Mouse (Mus musculus) heart, postnatal 0 days (tissue): Measurements from ENCODE around the gene Zcchc12.

Experiments used
- CTCF ChIP-seq: IDR thresholded peaks from 2 replicates; pipeline ENCODE4 v1.5.1; 2016; ENCODE audit warnings: antibody characterized with exemption, control low read depth, low read depth
- EP300 ChIP-seq: IDR thresholded peaks from 2 replicates; pipeline ENCODE4 v1.6.1; 2016; ENCODE audit warnings: antibody characterized with exemption, low read depth

DNA sequence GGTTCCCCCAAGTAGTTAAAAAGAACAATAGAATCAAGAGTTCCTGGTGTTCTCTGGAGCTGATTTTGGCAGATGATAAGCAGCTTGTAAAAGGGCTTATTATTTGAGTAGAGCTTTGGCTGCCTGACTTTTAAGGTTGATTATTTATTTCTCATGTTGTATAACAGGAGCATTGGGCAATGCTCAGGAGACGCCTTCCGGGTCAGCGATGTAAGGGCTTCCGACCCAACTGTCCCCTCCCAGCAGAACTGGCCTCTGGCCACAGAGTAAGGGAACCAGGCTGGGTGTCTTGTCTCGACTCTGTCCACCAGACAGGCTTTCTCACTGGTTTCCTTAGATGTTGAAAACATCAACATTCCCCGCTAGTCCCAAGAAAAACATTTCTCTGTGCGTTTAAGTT, 33.2 kb downstream of the Zcchc12 start:
- TF ChIP-seq CTCF (no peak), EP300 (no peak)
